Mouse (Mus musculus): ENCODE data around the gene Kcnip1. TPM values are rescaled to one million over a fixed set of nuclear protein-coding genes. Genes with fewer than 3 reads are reported as not detected.

Kcnip1 gene
- total and polyA plus RNA-seq, 3 experiments, result 0.04 to 0.17 TPM; not detected in 1

DNA sequence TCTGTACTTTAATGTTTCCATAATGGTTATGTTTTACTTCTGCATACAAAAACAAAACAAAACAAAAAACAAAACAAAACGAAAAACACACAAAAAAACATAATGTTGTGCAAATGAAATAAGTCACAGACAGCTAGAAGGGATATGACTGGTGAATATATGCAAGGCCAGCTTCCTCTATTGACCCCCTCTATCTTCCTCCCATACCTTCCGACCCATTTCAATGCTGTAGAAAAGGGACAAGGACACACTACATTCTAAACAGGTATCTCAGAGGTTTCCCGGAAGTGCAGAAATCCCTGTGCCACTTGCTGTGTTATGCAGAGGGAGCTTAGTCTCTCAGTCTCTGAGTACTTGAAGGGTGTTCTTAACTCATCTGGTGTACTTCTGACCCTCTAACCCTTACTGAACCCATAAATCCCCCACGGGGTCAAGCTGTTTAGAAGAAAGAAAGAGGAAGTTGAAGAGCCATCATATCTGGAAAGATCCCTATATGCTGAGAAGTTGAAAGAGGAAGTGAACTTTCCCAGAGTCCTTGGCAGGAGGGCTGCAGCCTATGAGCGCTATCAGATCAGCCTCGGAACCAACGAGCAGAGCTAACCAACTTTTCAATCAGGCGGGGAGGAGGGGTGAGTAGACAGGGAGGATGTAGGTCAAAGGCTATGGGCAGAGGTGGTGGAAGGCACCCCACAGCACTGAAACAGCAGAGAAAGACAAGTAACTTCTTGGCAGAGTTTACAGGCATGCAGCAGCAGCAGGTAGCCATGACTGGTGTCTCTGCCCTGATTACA, 38.3 kb upstream of the Kcnip1 start:
- no peaks in the 10 kb centered on the region for H3K79me2 ChIP-seq (replicated peaks; ENCODE audit: control insufficient read depth, extremely low read depth, insufficient read depth, poor library complexity, severe bottlenecking)
- H3K4me1 ChIP-seq (ENCODE audit: control insufficient read depth in 1 of 2, insufficient read depth in 2 of 2), result peaks cover 47 to 63% of the 10 kb centered on the region in 2 experiments
- peak overlapping the region; percentile 77 for H3K4me2 ChIP-seq (ENCODE audit: insufficient read depth, low read depth, poor library complexity, severe bottlenecking)
- in situ Hi-C loops (cut with MboI; ENCODE audit: low pct_ligation_motif_present, low pct_unique_long_range_greater_than_20kb, low sequenced_read_pairs) (no loop called here), dilution Hi-C loops (cut with MboI; ENCODE audit: extremely low pct_ligation_motif_present, extremely low pct_unique_long_range_greater_than_20kb, low sequenced_read_pairs) (no loop called here)
- H3K9ac ChIP-seq (ENCODE audit: insufficient read depth, low read depth), result peak overlapping the region; percentile 67
- no peaks in the 10 kb centered on the region for H3K9me3 ChIP-seq (replicated peaks; ENCODE audit: low read length)
- peak; percentile 87 for TF ChIP-seq ELF1 (IDR thresholded peaks at IDR 0.05; ENCODE audit: low read depth, low read length)
- TF ChIP-seq ZNF384 (IDR thresholded peaks at IDR 0.05; ENCODE audit: low read depth, low read length), result no peak
- no peak for TF ChIP-seq MYC (IDR thresholded peaks at IDR 0.05; ENCODE audit: low read depth, low read length)
- 0 out of 2 replicates have a peak, but pooled peaks have one; percentile 7 for TF ChIP-seq NRF1 (IDR thresholded peaks at IDR 0.05; ENCODE audit: low read depth, low read length)
- TF ChIP-seq EP300 (IDR thresholded peaks at IDR 0.05; ENCODE audit: low read length), result peak; percentile 97
- TF ChIP-seq GABPA (IDR thresholded peaks at IDR 0.05; ENCODE audit: insufficient replicate concordance, low read depth, low read length), result no peak
- TF ChIP-seq SMC3 (IDR thresholded peaks at IDR 0.05; ENCODE audit: low read depth, low read length), result peak; percentile 24
- peak; percentile 79 for TF ChIP-seq JUND (conservative IDR thresholded peaks at IDR 0.05; ENCODE audit: low read depth, low read length)
- no peak for TF ChIP-seq USF1 (IDR thresholded peaks at IDR 0.05; ENCODE audit: low read depth, low read length)
- TF ChIP-seq UBTF (IDR thresholded peaks at IDR 0.05; ENCODE audit: low read depth, low read length), result 0 out of 2 replicates have a peak, but pooled peaks have one; percentile 71
- peak; percentile 97 for TF ChIP-seq IRF4 (IDR thresholded peaks at IDR 0.05; ENCODE audit: low read depth, low read length)
- TF ChIP-seq MEF2A (IDR thresholded peaks at IDR 0.05; ENCODE audit: borderline replicate concordance, low read depth, low read length), result peak; percentile 85
- no peak; the same call in 1 of the 2 replicates for TF ChIP-seq ZMIZ1 (IDR thresholded peaks at IDR 0.05; ENCODE audit: low read depth, low read length)
- peak; percentile 61; the same call in 1 of the 2 replicates for TF ChIP-seq MXI1 (IDR thresholded peaks at IDR 0.05; ENCODE audit: low read depth, low read length)
- no peak for TF ChIP-seq POLR2AphosphoS2 (IDR thresholded peaks at IDR 0.05; ENCODE audit: low read depth, low read length)
- TF ChIP-seq TCF12 (IDR thresholded peaks at IDR 0.05; ENCODE audit: low read depth, low read length), result peak; percentile 81; the same call in 1 of the 2 replicates
- TF ChIP-seq MAX (IDR thresholded peaks at IDR 0.05; ENCODE audit: low read length), result no peak; the same call in 1 of the 2 replicates
- peak; percentile 82 for TF ChIP-seq TBP (conservative IDR thresholded peaks at IDR 0.05; ENCODE audit: low read depth, low read length)
- TF ChIP-seq ZKSCAN1 (IDR thresholded peaks at IDR 0.05; ENCODE audit: borderline replicate concordance, low read depth, low read length), result no peak
- TF ChIP-seq CHD2 (IDR thresholded peaks at IDR 0.05; ENCODE audit: low read length), result peak; percentile 86; the same call in 1 of the 2 replicates
- TF ChIP-seq JUN (IDR thresholded peaks at IDR 0.05; ENCODE audit: insufficient read depth, low read depth, low read length), result peak; percentile 60; the same call in 1 of the 2 replicates
- TF ChIP-seq HCFC1 (IDR thresholded peaks at IDR 0.05; ENCODE audit: low read depth, low read length), result peak; percentile 75
- TF ChIP-seq MAFK (IDR thresholded peaks at IDR 0.05; ENCODE audit: insufficient replicate concordance, low read length), result no peak; the same call in 1 of the 2 replicates
- TF ChIP-seq PAX5 (IDR thresholded peaks at IDR 0.05; ENCODE audit: low read length), result no peak
- TF ChIP-seq BHLHE40 (IDR thresholded peaks at IDR 0.05; ENCODE audit: low read depth, low read length), result peak; percentile 77
- TF ChIP-seq E2F4 (IDR thresholded peaks at IDR 0.05; ENCODE audit: insufficient replicate concordance, low read depth, low read length), result no peak
- TF ChIP-seq SIN3A (IDR thresholded peaks at IDR 0.05; ENCODE audit: low read length), result peak; percentile 66; the same call in 1 of the 2 replicates
- TF ChIP-seq CTCF (conservative IDR thresholded peaks at IDR 0.05 in 1 of 2, IDR thresholded peaks at IDR 0.05 in 1 of 2; ENCODE audit: low read depth in 2 of 2, low read length in 2 of 2), result no peak
- TF ChIP-seq POLR2A (IDR thresholded peaks at IDR 0.05; ENCODE audit: low read depth, low read length), result peak; percentile 75
- TF ChIP-seq RAD21 (IDR thresholded peaks at IDR 0.05; ENCODE audit: low read depth, low read length), result no peak
- no peak for TF ChIP-seq ZC3H11A (IDR thresholded peaks at IDR 0.05; ENCODE audit: low read depth, low read length)
- TF ChIP-seq CHD1 (IDR thresholded peaks at IDR 0.05; ENCODE audit: low read depth, low read length), result peak; percentile 86; the same call in 1 of the 2 replicates
- TF ChIP-seq NELFE (IDR thresholded peaks at IDR 0.05; ENCODE audit: low read depth, low read length), result peak; percentile 0; the same call in 1 of the 2 replicates
- TF ChIP-seq RCOR1 (conservative IDR thresholded peaks at IDR 0.05; ENCODE audit: low read depth, low read length), result peak; percentile 86; the same call in 1 of the 2 replicates
- TF ChIP-seq MAZ (IDR thresholded peaks at IDR 0.05; ENCODE audit: low read depth, low read length), result peak; percentile 90
- TF ChIP-seq KAT2A (IDR thresholded peaks at IDR 0.05; ENCODE audit: insufficient replicate concordance, low read length), result 0 out of 2 replicates have a peak, but pooled peaks have one; percentile 8
- peak; percentile 85 for TF ChIP-seq ETS1 (conservative IDR thresholded peaks at IDR 0.05; ENCODE audit: low read depth, low read length)
- no peak for TF ChIP-seq USF2 (conservative IDR thresholded peaks at IDR 0.05; ENCODE audit: low read depth, low read length)
- H3K4me3 ChIP-seq (replicated peaks in 1 of 3; ENCODE audit: low read depth in 2 of 3, low read length in 2 of 3, poor library complexity in 1 of 3), result peak overlapping the region in 2 of 3 experiments; percentile 14 to 20
- peak; percentile 95 for DNase-seq (ENCODE audit: extremely low read depth)
- H3K36me3 ChIP-seq (replicated peaks in 1 of 2; ENCODE audit: control insufficient read depth in 1 of 2, insufficient read depth in 1 of 2, low read length in 1 of 2), result no peaks in the 10 kb centered on the region
- H3K27ac ChIP-seq (ENCODE audit: insufficient read depth, low read depth), result peak overlapping the region; percentile 81
- H3K27me3 ChIP-seq (replicated peaks), result no peaks in the 10 kb centered on the region
